Mouse (Mus musculus): ENCODE results near the gene Smg1. TPM values are rescaled to one million over a fixed set of nuclear protein-coding genes. Genes with fewer than 3 reads are reported as not detected.

Gene Smg1
- polyA plus RNA-seq, 1 experiment from 2014 or later = 14.2 TPM

Other genes with a start within 250 kb of the Smg1 start
- 598 and 707 TPM in 2 replicates for gene Rps15a, start 127.5 kb downstream of the Smg1 start, polyA plus RNA-seq (2015; fragmentation: Nextera tagmentation; extraction: Ambion mirVana)
- gene Arl6ip1, start 114.0 kb downstream of the Smg1 start, polyA plus RNA-seq (2015; fragmentation: Nextera tagmentation; extraction: Ambion mirVana) = 340 and 363 TPM in 2 replicates
- 5.3 and 6.0 TPM in 2 replicates for gene Syt17, start 204.6 kb upstream of the Smg1 start, polyA plus RNA-seq (2015; fragmentation: Nextera tagmentation; extraction: Ambion mirVana)
- 5.0 and 5.4 TPM in 2 replicates for gene Itpripl2, start 248.3 kb upstream of the Smg1 start, polyA plus RNA-seq (2015; fragmentation: Nextera tagmentation; extraction: Ambion mirVana)

Data from stomach, embryonic 16.5 days (tissue).